Mouse (Mus musculus): ENCODE measurements around the gene Avil. TPM values are rescaled to one million over a fixed set of nuclear protein-coding genes. Genes with fewer than 3 reads are reported as not detected.

Avil gene
- polyA plus RNA-seq, 1 experiment from 2014 or later = 0.12 TPM

- H3K4me3 ChIP-seq (replicated peaks) = peak overlapping the region; percentile 18
- peaks cover 10% of the 10 kb centered on the region for H3K4me1 ChIP-seq (replicated peaks)
- no peak overlapping the region for H3K9ac ChIP-seq
- H3K27me3 ChIP-seq = peaks cover 73% of the 10 kb centered on the region
- DNase-seq = no peak
- peaks cover 11% of the 10 kb centered on the region for H3K36me3 ChIP-seq
- peak; percentile 27; the same call in 1 of the 2 replicates for ATAC-seq (ENCODE audit: low read depth)
- H3K4me2 ChIP-seq = peak overlapping the region; percentile 26
- no peaks in the 10 kb centered on the region for H3K9me3 ChIP-seq (replicated peaks)
- 4% methylated on average over 29 of the region's 29 CpGs for WGBS (ENCODE audit: insufficient replicate concordance)
- H3K27ac ChIP-seq = no peak overlapping the region
Observed at GRCm38 (mm10) chr10:127049395-127050118, 49.0 kb downstream of the Avil start.

GRCm38 (mm10) chr10:127050119-127050474 lies 49.6 kb downstream of the Avil start:
- Histone ChIP-seq H3K9ac (no peak overlapping the region), H3K4me3 (replicated peaks) (no peak overlapping the region), H3K27me3 (peaks cover 78% of the 10 kb centered on the region), H3K9me3 (replicated peaks) (no peaks in the 10 kb centered on the region), H3K27ac (no peak overlapping the region), H3K4me2 (no peak overlapping the region), H3K4me1 (replicated peaks) (peaks cover 10% of the 10 kb centered on the region), H3K36me3 (peaks cover 5% of the 10 kb centered on the region)
- DNase-seq (no peak), ATAC-seq (ENCODE audit: low read depth) (peak; percentile 16; the same call in 1 of the 2 replicates)
- WGBS (ENCODE audit: insufficient replicate concordance) = 9% methylated on average over 10 of the region's 10 CpGs

- Histone ChIP-seq H3K27me3 (peaks cover 99% of the 10 kb centered on the region), H3K9me3 (replicated peaks) (no peaks in the 10 kb centered on the region), H3K4me2 (no peak overlapping the region), H3K4me3 (replicated peaks) (no peak overlapping the region), H3K9ac (no peak overlapping the region), H3K4me1 (replicated peaks) (peaks cover 17% of the 10 kb centered on the region), H3K27ac (no peak overlapping the region), H3K36me3 (no peaks in the 10 kb centered on the region)
- no peak for DNase-seq
- no peak for ATAC-seq (ENCODE audit: low read depth)
- 45% methylated on average over 4 of the region's 4 CpGs for WGBS (ENCODE audit: insufficient replicate concordance)
Observed at GRCm38 (mm10) chr10:127054646-127055045, 54.1 kb downstream of the Avil start.

GRCm38 (mm10) chr10:127055406-127055805 lies 54.9 kb downstream of the Avil start:
- Histone ChIP-seq H3K27me3 (peaks cover 99% of the 10 kb centered on the region), H3K9me3 (replicated peaks) (no peaks in the 10 kb centered on the region), H3K9ac (no peak overlapping the region), H3K4me2 (no peak overlapping the region), H3K36me3 (no peaks in the 10 kb centered on the region), H3K4me3 (replicated peaks) (no peak overlapping the region), H3K27ac (no peak overlapping the region), H3K4me1 (replicated peaks) (peaks cover 20% of the 10 kb centered on the region)
- WGBS (ENCODE audit: insufficient replicate concordance) = 40% methylated on average over 8 of the region's 8 CpGs
- no peak for ATAC-seq (ENCODE audit: low read depth)
- no peak for DNase-seq

- Histone ChIP-seq H3K4me1 (replicated peaks) (peaks cover 23% of the 10 kb centered on the region), H3K4me2 (no peak overlapping the region), H3K9me3 (replicated peaks) (no peaks in the 10 kb centered on the region), H3K4me3 (replicated peaks) (no peak overlapping the region), H3K27me3 (peaks cover 99% of the 10 kb centered on the region), H3K36me3 (no peaks in the 10 kb centered on the region), H3K27ac (no peak overlapping the region), H3K9ac (no peak overlapping the region)
- ATAC-seq (ENCODE audit: low read depth) (no peak), DNase-seq (no peak)
- 73% methylated on average over 20 of the region's 20 CpGs for WGBS (ENCODE audit: insufficient replicate concordance)
Observed at GRCm38 (mm10) chr10:127056490-127056889, 56.0 kb downstream of the Avil start.

- DNase-seq (peak; percentile 64), ATAC-seq (ENCODE audit: low read depth) (no peak)
- 2% methylated on average over 9 of the region's 9 CpGs for WGBS (ENCODE audit: insufficient replicate concordance)
- Histone ChIP-seq H3K4me2 (0 out of 2 replicates have a peak overlapping the region, but pooled peaks have one; percentile 89), H3K36me3 (no peaks in the 10 kb centered on the region), H3K27me3 (peaks cover 95% of the 10 kb centered on the region), H3K9me3 (replicated peaks) (no peaks in the 10 kb centered on the region), H3K27ac (no peak overlapping the region), H3K4me1 (replicated peaks) (peaks cover 32% of the 10 kb centered on the region), H3K4me3 (replicated peaks) (0 out of 2 replicates have a peak overlapping the region, but pooled peaks have one; percentile 67), H3K9ac (no peak overlapping the region)
Observed at GRCm38 (mm10) chr10:127058161-127058560, 57.7 kb downstream of the Avil start.

- no peaks in the 10 kb centered on the region for H3K9me3 ChIP-seq (replicated peaks)
- WGBS (ENCODE audit: insufficient replicate concordance) = 12% methylated on average over 8 of the region's 8 CpGs
- H3K4me1 ChIP-seq (replicated peaks) = peaks cover 36% of the 10 kb centered on the region
- ATAC-seq (ENCODE audit: low read depth) (no peak), DNase-seq (no peak)
- no peak overlapping the region for H3K9ac ChIP-seq
- H3K36me3 ChIP-seq = no peaks in the 10 kb centered on the region
- H3K27me3 ChIP-seq = peaks cover 90% of the 10 kb centered on the region
- H3K27ac ChIP-seq = no peak overlapping the region
- peak overlapping the region; percentile 89 for H3K4me2 ChIP-seq
- peak overlapping the region; percentile 67 for H3K4me3 ChIP-seq (replicated peaks)
Observed at GRCm38 (mm10) chr10:127058708-127059107, 58.2 kb downstream of the Avil start.

- H3K27me3 ChIP-seq = peaks cover 83% of the 10 kb centered on the region
- peaks cover 42% of the 10 kb centered on the region for H3K4me1 ChIP-seq (replicated peaks)
- no peaks in the 10 kb centered on the region; the same call in 1 of the 2 replicates for H3K36me3 ChIP-seq
- WGBS (ENCODE audit: insufficient replicate concordance) = 2% methylated on average over 55 of the region's 92 CpGs
- DNase-seq (no peak), ATAC-seq (ENCODE audit: low read depth) (no peak)
- no peak overlapping the region for H3K27ac ChIP-seq
- H3K9ac ChIP-seq = peak overlapping the region; percentile 63
- no peaks in the 10 kb centered on the region for H3K9me3 ChIP-seq (replicated peaks)
- peak overlapping the region; percentile 89 for H3K4me2 ChIP-seq
- H3K4me3 ChIP-seq (replicated peaks) = peak overlapping the region; percentile 67
Observed at GRCm38 (mm10) chr10:127059174-127059967, 58.9 kb downstream of the Avil start.

GRCm38 (mm10) chr10:127059968-127060916 lies 59.7 kb downstream of the Avil start, which contains the start of gene March9:
TSS of gene March9 (minus strand) at chr10:127060184.
- H3K4me3 ChIP-seq (replicated peaks) = peak within 1 kb of the TSS; percentile 67
- peaks cover 51% of the 10 kb centered on the region for H3K4me1 ChIP-seq (replicated peaks)
- 2% methylated on average over 62 of the region's 72 CpGs for WGBS (ENCODE audit: insufficient replicate concordance)
- H3K4me2 ChIP-seq = peak within 1 kb of the TSS; percentile 89
- DNase-seq = peak; percentile 54
- no peak within 1 kb of the TSS for H3K27ac ChIP-seq
- ATAC-seq (ENCODE audit: low read depth) = peak; percentile 11; the same call in 1 of the 2 replicates
- H3K9me3 ChIP-seq (replicated peaks) = no peaks in the 10 kb centered on the region
- H3K9ac ChIP-seq = peak within 1 kb of the TSS; percentile 63
- peaks cover 8% of the 10 kb centered on the region for H3K36me3 ChIP-seq
- peaks cover 74% of the 10 kb centered on the region for H3K27me3 ChIP-seq

GRCm38 (mm10) chr10:127061085-127061484 lies 60.6 kb downstream of the Avil start:
- H3K27me3 ChIP-seq = peaks cover 66% of the 10 kb centered on the region

More at GRCm38 (mm10) chr10:127061085-127061484, 60.6 kb downstream of the Avil start:
- Histone ChIP-seq H3K9me3 (replicated peaks) (no peaks in the 10 kb centered on the region), H3K4me3 (replicated peaks) (no peak overlapping the region), H3K36me3 (peaks cover 17% of the 10 kb centered on the region), H3K9ac (no peak overlapping the region), H3K4me2 (no peak overlapping the region), H3K27ac (no peak overlapping the region), H3K4me1 (replicated peaks) (peaks cover 59% of the 10 kb centered on the region)
- 48% methylated on average over 5 of the region's 5 CpGs for WGBS (ENCODE audit: insufficient replicate concordance)
- DNase-seq (no peak), ATAC-seq (ENCODE audit: low read depth) (no peak)
